Mouse (Mus musculus) intestine, postnatal 0 days (tissue): Measurements from ENCODE around the gene Tmem253. TPM values are rescaled to one million over a fixed set of nuclear protein-coding genes. Genes with fewer than 3 reads are reported as not detected.
A peak's percentile ranks its signal among the peaks of the same experiment; 100 is the strongest.

Source experiments
- ATAC-seq: fragments of 200-750 bp; cut with Nextera tagmentation; 2 replicates; pipeline ENCODE4 v1.8.0; 2017; ENCODE audit warnings: mild to moderate bottlenecking, moderate TSS enrichment, moderate library complexity
- H3K27ac ChIP-seq: fragments of 300-500 bp; sonication (generic); 2 replicates; pipeline ENCODE4 v1.5.1; 2014; ENCODE audit warnings: mild to moderate bottlenecking, low read depth, low read length, moderate library complexity
- H3K27me3 ChIP-seq: fragments of 300-500 bp; sonication (generic); replicated peaks from 2 replicates; pipeline ENCODE4 v1.6.1; 2014; ENCODE audit warnings: low read length, mixed read lengths; ENCODE audit not compliant: control insufficient read depth, insufficient read depth
- H3K36me3 ChIP-seq: fragments of 300-500 bp; sonication (generic); 2 replicates; pipeline ENCODE4 v1.6.1; 2014; ENCODE audit warnings: mild to moderate bottlenecking, moderate library complexity; ENCODE audit not compliant: control insufficient read depth, insufficient read depth
- H3K4me1 ChIP-seq: fragments of 300-500 bp; sonication (generic); replicated peaks from 2 replicates; pipeline ENCODE4 v1.6.1; 2014; ENCODE audit warnings: antibody characterized with exemption, low read length, mixed read lengths; ENCODE audit not compliant: control insufficient read depth, insufficient read depth
- H3K4me2 ChIP-seq: fragments of 300-500 bp; sonication (generic); replicated peaks from 2 replicates; pipeline ENCODE4 v1.6.1; 2014; ENCODE audit warnings: low read depth, mild to moderate bottlenecking, moderate library complexity
- H3K4me3 ChIP-seq: fragments of 300-500 bp; sonication (generic); 2 replicates; pipeline ENCODE4 v1.5.1; 2014; ENCODE audit warnings: low read depth, low read length
- H3K9ac ChIP-seq: fragments of 300-500 bp; sonication (generic); 2 replicates; pipeline ENCODE4 v1.6.1; 2014; ENCODE audit warnings: mild to moderate bottlenecking, low read depth, low read length
- H3K9me3 ChIP-seq: fragments of 300-500 bp; sonication (generic); 2 replicates; pipeline ENCODE4 v1.6.1; 2016; ENCODE audit warnings: mixed run types; ENCODE audit not compliant: control insufficient read depth
- CTCF ChIP-seq: sonication (generic); IDR thresholded peaks from 2 replicates; pipeline ENCODE4 v1.5.1; 2016; ENCODE audit warnings: low read depth, mild to moderate bottlenecking, control low read depth, antibody characterized with exemption, moderate library complexity
- WGBS: fragments of 180-500 bp; shearing (Covaris S2); extraction: QIAGEN DNeasy Blood & Tissue Kit; methylation state at CpG from one replicate; pipeline ENCODE4 v1.1.7; 2014; 5-methylcytosine and 5-hydroxymethylcytosine counted together
- polyA plus RNA-seq: library from polyadenylated mRNA; unstranded; fragments of >200 nt; fragmentation: Nextera tagmentation; extraction: Ambion mirVana; gene quantifications from 2 replicates; pipeline ENCODE4 v1.2.1, GENCODE M21; 2015

Tmem253 gene
- polyA plus RNA-seq, 1 experiment from 2014 or later, result 224 TPM

DNA sequence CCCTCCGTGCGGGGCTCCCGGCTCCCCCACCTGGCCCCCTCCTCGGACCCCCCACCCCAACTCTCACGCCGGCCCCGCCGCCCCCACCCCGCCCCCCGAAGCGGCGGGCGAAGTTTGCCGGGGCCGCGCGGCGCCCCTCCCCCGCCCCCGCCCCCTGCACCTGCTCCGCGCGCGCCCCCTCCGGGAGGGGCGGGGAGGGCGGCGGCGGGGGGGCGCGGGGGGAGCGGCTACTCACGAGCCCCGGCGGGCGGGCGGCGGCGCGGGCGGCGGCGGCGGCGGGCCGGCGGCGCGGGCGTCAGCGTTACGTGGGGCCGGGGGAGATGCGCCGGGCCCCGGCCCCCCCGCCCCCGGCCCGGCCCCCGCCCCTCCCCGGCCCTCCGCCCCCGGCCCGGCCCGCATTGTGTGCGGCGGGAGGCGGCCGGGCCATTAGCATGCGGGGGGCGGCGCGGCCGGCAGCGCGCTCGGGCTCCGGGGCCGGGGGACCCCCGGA, 1.1 kb upstream of the Tmem253 start:
- 0 out of 2 replicates have a peak, but pooled peaks have one; percentile 2 for ATAC-seq
- no peaks in the 10 kb centered on the region for H3K27me3 ChIP-seq
- peaks cover 20% of the 10 kb centered on the region; the same call in 1 of the 2 replicates for H3K4me1 ChIP-seq
- H3K9me3 ChIP-seq, result no peaks in the 10 kb centered on the region
- peak overlapping the region; percentile 86 for H3K4me2 ChIP-seq
- WGBS, result 0% methylated on average over 4 of the region's 80 CpGs
- H3K4me3 ChIP-seq, result peak overlapping the region; percentile 74
- no peak for TF ChIP-seq CTCF
- H3K27ac ChIP-seq, result peak overlapping the region; percentile 96
- peaks cover 2% of the 10 kb centered on the region; the same call in 1 of the 2 replicates for H3K36me3 ChIP-seq
- peak overlapping the region; percentile 89 for H3K9ac ChIP-seq

DNA sequence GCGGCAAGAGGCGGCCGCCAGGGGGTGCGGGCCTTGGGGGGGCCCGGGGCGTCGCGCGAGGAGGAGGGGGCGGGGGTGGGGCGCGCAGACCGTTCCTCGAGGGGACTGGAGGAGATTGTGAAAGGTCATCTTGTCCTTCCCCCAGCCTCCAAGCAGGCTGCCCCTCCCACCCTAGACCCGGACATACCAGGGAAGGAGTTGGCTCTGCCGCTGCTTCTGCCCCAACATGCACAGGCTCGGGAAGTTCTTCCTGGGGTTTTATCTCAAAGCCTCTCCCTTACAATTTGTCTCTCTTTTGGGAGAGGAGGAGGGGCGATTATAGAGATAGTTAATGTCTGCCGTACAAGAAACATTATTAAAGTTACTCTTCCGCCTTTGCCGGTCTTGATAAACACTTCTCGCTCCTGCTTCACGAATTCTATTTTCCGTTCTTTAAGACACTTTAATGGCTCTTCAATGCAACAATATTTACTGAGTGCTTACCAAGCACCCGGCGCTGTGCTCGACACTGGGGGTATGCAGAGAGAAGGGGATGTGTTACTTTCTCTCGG, 622 bp upstream of the Tmem253 start:
- 1% methylated on average over 23 of the region's 28 CpGs for WGBS
- ATAC-seq, result 0 out of 2 replicates have a peak, but pooled peaks have one; percentile 19
- H3K4me3 ChIP-seq, result peak overlapping the region; percentile 74
- H3K27me3 ChIP-seq, result no peaks in the 10 kb centered on the region
- H3K27ac ChIP-seq, result peak overlapping the region; percentile 96
- H3K36me3 ChIP-seq, result no peaks in the 10 kb centered on the region
- peak overlapping the region; percentile 89 for H3K9ac ChIP-seq
- H3K9me3 ChIP-seq, result no peaks in the 10 kb centered on the region
- peak overlapping the region; percentile 86 for H3K4me2 ChIP-seq
- peaks cover 20% of the 10 kb centered on the region; the same call in 1 of the 2 replicates for H3K4me1 ChIP-seq
- TF ChIP-seq CTCF, result no peak

DNA sequence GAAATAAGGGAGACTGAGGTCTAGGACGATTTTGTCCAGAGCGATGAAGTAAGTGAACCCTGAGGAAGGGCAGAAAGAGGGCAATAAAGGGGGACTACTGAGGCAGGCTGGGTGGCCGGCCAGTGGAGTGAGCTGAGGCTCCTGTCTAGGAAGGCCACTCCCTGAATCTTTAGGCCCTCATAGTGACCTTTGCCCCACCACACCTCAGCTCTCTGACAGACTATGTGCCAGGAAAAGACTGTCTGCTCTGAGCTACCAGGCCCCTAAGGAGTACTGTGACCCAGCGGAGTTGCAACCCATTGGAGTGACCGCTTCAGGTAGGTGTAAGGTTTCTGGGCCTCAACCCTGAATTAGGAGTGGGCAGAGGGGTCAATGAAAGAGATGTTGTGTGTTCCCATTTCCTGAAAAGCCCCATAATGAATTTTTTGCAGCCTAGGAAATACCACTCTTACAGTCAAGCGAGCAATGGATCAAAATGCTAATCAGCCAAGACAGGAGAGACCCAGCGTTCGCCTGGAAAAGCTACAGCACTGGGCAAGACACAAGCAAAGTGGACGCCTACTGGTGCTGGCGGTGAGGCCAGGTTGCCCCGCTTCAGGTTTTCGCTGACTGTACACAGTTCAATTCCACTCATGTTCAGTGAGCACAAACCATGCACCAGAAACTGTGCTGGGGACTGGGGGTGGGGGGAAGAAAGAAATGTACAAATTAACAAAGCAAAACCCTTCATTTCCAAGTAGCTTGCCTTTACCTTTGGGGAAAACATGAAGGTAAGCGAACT, 1.4 kb downstream of the Tmem253 start:
- no peak for TF ChIP-seq CTCF
- ATAC-seq, result peak; percentile 56
- Histone ChIP-seq H3K4me3 (peak overlapping the region; percentile 23), H3K4me2 (peak overlapping the region; percentile 86), H3K27me3 (no peaks in the 10 kb centered on the region), H3K27ac (peak overlapping the region; percentile 96), H3K9ac (no peak overlapping the region), H3K36me3 (no peaks in the 10 kb centered on the region), H3K4me1 (peaks cover 20% of the 10 kb centered on the region; the same call in 1 of the 2 replicates), H3K9me3 (no peaks in the 10 kb centered on the region)
- WGBS, result 50% methylated on average over 13 of the region's 13 CpGs

DNA sequence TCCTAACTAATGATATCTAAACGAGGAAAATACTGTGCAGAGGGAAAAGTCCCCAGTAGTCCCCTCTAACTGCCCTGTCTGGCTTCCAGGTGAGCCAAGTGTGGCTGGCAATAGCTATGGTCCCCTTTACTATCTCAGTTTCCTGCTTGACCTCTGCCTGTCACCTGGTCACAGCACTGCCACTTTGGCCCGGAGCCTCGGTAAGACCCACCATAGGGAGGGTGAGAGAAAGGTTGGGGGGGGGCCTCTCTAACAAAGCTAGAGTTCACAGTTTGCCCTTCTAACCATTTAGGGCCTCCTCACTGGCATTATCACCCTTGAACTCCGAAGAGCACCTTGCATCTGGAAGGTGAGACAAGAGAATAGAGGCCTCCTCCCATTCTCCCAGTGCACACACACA, 2.2 kb downstream of the Tmem253 start:
- H3K36me3 ChIP-seq, result no peaks in the 10 kb centered on the region
- H3K4me3 ChIP-seq, result peak overlapping the region; percentile 23
- H3K4me1 ChIP-seq, result peaks cover 20% of the 10 kb centered on the region; the same call in 1 of the 2 replicates
- TF ChIP-seq CTCF, result no peak
- 44% methylated on average over 4 of the region's 4 CpGs for WGBS
- H3K9me3 ChIP-seq, result no peaks in the 10 kb centered on the region
- H3K9ac ChIP-seq, result no peak overlapping the region
- H3K4me2 ChIP-seq, result peak overlapping the region; percentile 86
- no peaks in the 10 kb centered on the region for H3K27me3 ChIP-seq
- H3K27ac ChIP-seq, result peak overlapping the region; percentile 96
- no peak for ATAC-seq

DNA sequence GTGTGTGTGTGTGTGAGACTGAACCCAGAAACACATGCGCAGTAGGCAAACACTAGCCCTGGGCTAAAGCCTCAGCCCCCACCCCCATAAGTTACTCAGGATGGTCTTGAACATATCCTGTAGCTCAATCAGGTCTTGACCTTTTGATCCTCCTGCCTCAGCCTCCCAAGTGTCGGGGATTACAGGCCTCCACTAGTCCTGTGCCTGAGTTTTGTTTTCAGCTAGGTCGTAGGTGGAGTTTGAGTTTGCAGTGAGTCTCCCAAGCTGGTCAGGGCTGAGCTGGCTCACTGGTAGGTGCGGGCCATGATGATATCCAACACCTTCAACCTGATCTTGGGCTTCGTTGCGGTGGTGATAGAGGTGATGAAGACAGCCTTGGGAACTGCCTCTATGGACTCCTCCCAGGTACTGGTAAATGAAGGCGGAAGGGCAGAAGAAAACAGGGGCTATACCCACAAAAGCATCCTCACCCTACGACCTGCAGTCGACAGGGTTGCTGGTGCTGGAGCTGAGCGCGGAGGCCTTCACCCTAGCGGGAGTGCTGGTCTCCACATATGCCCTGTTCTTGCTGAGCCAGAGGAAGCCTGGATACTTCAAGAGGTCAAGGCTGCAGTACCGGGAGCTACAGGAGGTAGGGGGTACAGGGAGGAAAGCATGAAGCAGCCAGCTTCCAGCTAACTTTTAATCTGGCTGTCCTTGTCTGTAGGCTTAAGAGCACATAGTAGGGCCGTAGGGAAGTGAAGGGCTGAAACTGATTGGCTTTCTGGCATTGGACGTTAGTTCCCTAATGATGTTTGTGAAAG, 3.0 kb downstream of the Tmem253 start:
- H3K27ac ChIP-seq, result peak overlapping the region; percentile 98
- H3K4me2 ChIP-seq, result peak overlapping the region; percentile 86
- peak overlapping the region; percentile 82 for H3K9ac ChIP-seq
- WGBS, result 66% methylated on average over 15 of the region's 15 CpGs
- H3K9me3 ChIP-seq, result no peaks in the 10 kb centered on the region
- H3K4me3 ChIP-seq, result peak overlapping the region; percentile 68
- H3K27me3 ChIP-seq, result no peaks in the 10 kb centered on the region
- no peaks in the 10 kb centered on the region for H3K36me3 ChIP-seq
- peaks cover 20% of the 10 kb centered on the region; the same call in 1 of the 2 replicates for H3K4me1 ChIP-seq
- no peak for TF ChIP-seq CTCF
- no peak for ATAC-seq
